Mouse (Mus musculus) kidney, postnatal 25 days (tissue): ENCODE results near the gene Krt80.
A peak's percentile ranks its signal among the peaks of the same experiment; 100 is the strongest.

Experiments used
- DNase-seq, 2 experiments: peaks; one replicate each; pipeline ENCODE4 v3.0.0; 2021; ENCODE audit warnings: mixed read lengths in 2 of 2

The Krt80 gene

DNA sequence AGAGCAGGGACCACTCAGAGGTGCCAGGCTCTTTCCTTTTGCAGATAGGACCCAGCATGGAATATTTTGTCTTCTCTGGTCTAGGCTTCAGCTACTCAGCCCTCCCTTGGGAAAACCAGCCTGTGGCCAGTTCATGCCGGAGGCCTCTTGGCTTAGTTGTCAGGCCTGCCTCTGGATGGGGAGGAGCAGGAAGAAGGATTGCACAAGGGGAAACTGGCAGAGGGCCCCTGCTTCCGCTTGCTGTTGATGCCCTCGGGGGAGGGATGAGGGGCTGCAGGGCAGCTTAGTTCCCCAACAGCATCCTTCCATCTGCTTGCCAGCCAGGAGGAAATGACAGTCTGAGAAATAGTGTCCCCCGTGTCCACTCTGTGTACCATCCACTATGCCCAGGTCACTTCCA is 4.9 kb upstream of the Krt80 start:
- DNase-seq = peak; percentile 67 to 86

DNA sequence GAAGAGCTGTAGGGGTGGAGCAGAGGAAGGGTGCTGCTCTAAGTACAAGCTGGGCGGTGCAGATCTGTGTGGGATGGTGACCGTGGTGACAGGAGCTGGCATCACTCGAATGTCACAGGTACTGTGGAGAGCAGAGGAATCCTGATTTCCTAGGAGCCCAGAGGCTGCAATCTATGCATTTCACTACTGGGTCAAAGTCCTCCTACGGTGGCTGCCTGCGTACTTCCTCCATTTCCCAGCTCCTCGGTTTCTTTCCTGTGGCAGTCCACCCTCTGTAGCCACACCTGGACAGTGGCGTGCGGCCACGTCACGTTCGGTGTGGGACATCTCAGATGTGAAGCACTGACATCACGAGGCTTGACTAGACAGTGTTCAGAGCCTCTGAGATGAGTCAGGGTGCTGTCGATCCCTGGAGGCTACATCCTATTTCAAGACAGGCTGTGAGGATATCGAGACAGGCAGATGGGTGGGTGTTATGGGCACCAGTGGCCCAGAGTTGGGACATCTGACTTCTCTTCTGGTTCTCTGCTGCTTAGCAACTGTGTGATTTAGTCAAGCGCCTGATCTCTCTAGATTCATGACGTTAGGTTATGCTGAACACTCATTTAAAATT is 3.4 kb upstream of the Krt80 start:
- no peak for DNase-seq

DNA sequence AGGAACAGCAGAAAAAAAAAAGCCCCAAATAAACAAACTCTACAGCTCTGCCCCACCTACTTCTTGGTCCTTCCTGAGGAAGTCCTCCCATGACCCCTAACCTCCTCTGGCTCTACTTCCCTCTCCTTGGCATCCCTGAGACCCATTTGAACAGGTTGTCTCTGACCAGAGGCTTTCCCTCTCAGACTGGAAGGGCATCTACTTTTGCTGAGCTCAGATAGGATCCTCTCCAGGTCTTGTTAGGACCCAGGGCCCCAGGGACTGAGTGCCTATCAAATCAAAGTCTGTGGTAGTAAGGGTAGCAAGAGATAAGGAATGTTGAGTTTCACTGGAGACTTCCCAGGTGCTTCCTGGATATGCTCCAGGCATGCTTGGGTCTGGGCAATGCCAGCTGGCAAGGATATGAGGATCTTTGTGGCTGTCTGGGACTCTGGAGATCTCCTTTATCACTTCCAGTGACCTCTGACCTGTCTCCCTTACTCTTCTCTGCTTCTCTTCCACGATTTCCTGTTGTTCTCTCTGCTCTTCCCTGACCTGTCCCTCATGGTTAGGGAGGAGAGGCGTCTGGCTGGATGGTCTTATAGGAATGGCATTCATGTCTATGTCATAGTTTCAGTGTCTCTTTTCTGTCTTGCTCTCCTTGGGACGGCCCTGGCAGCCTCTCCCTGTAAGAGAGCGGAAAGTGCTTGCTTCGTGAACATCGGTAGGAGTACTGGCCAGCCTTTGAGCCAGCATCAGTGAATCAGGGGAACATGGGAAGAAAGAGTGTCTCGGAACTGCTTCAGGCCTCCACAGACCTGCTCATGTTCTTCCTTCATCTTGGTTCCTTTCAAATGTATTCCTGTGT is 2.4 kb upstream of the Krt80 start:
- peak; percentile 54 to 64 for DNase-seq

DNA sequence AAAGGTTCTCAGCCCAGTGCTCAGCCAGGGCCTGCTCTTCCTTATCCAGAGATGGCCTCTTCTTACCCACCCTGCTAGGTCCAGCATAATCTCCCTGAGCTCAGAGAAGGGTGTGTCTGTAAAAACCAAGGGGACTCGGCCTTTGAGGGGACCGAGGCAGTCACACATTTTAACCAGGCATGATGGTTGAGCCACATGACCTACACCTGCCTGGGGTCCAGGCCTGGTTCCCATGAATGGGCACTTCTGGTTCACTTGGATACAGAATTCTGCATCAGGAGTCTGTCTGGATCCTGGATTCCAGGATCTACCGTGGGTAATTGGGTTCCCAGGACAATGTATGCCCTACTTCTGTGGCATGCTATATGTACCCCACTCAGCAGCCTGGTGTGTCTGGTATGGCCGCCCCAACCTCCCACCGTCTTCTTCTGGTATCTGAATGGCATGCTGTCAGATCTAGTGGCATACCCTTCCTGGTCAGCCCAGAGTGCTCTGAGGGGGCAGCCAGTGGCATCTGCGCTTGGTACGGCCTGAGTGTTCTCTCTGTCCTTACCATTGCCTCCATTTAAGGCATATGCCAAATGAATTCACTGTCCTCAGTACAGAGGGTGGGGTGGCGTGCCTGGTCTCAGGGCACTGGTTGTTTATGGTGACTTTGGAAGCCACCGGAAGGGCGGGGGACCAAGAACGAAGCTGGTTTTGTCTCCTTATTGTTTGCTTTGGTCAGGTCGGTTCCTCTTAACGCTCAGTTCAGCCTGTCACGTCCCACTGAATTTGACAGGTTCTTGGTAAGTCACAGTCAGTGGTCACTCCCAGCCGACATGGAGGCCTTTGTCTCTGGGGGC is 1.4 kb upstream of the Krt80 start:
- DNase-seq = peak; percentile 47 to 74

DNA sequence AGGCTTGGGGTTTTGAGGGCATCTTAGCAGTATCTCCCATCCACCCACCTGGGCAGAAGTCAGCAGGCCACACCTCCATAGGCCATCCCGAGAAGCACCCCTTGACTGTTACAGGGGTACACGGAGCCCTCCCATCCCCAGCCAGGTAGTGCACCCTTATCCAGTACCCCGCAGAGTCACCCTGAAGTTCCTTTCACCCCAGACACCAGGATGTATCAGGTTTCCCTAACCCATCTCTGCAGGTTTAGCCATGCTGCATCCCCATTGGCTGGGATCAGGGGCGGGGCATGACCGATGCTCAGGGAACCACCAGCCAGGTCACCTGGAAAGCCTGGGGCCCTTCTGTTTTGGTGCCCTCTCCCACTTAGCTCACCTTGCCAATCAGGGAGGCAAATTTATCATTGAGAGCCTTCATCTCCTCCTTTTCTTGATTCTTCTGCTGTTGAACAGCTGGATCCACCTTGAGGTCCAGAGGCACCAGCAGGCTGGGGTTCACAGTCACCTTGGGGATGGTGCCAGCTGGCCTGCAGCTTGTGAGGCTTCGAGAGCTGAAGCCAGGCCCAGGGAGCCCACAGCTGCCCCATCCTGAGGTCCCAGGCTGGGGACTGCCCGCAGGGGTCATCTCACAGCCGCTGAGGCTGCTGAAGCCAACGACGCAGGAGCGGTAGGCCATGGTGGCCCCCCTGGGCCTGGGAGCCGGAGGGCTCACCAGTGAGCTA is 421 bp downstream of the Krt80 start:
- peak in 1 of 2 experiments; percentile 54 for DNase-seq

DNA sequence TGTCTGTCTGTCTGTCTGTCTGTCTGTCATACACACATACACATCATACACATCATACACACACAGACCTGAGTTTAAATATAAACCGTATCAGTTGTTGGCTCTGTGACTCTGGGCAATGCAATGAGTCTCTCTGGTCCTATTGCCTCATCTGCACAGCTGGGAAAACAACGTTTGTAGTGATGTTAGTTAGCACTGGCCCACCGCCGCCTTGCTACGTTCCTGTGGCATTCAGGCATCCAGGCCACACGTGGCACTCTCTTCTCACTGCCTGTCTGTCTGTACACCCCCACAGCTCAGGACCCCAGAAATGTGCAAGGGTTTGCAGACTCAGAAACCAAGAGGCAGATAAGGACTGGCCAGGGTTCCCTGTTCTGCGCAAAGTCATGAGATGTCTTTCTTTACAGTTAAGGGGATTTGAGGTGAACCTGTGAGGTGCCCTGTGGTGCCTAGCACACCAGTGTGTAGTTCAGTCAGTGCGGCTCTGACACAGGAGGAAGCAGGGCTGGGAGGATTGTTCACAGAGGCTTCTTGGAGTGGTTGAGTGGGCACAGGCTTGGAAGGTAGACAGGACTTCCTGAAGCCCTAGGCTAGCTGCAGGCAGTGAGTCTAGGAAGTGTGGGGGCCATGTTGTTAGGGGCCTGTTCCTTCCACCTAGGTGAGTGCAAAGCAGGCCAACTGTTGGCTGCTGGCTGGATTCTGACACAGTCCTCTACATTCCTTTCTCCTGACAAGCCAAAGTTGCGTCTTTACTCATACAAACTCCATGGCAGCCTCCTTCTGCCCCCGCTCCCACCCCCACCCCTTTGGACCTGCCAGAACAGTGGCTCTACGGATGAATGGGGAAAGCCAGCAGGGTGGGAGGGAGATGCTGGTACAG is 1.2 kb downstream of the Krt80 start:
- DNase-seq = no peak

DNA sequence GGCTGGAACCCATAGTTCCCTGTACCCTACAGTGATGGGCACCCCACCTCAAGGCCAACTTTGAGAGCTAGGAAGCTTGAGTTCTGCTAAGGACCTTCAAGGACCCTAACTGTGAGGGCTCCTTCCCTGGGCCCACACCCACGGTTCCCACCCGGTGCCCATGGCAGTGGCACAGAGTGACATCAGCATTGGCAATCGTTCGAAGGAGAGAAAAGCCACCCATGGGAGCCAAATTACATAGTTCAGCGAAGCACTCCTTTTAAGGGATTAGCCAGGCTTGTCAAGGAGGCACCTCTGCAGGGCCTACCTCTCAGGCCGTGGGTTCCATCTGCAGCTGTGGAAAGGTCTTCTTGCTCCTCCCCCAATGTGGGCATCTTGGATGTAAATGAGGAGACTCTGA is 1.9 kb downstream of the Krt80 start:
- DNase-seq = no peak

DNA sequence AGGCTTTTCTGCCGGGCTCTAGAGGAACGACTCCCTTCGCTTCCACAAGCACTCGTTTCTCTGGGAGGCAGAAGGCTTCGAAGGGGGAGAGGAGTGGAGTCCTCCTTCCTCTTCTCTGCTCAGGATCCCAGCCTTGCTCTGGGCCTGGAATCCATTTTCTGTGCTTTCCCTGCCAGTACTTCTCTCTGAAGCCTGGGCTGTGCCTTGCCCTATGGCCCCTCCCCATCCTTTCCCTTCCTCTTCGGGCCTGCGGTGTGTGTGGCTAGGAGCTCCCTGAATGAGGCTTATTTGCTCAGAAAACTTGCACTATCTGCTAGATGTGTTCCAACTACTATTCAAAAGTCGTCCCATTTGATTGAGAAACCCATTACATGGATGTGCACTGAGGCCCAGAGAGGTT is 2.5 kb downstream of the Krt80 start:
- DNase-seq = no peak

DNA sequence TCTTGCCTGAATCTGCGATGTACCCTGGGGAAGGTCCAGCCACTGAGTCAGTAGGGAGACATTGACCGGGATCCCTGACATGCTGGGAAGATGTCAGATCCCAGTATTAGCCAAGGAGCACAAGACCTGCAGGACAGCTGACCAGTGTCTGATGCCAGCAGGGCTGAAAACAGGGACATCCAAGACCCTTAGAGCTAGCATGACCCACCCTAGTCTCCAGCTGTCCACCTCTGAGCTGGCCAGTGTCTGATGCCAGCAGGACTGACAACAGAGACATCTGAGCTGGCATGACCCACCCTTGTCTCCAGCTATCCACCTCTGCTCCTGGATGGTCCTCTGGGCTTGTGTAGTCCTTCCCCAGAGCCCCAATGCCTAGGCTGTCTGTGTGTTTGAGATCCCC is 3.0 kb downstream of the Krt80 start:
- no peak for DNase-seq

DNA sequence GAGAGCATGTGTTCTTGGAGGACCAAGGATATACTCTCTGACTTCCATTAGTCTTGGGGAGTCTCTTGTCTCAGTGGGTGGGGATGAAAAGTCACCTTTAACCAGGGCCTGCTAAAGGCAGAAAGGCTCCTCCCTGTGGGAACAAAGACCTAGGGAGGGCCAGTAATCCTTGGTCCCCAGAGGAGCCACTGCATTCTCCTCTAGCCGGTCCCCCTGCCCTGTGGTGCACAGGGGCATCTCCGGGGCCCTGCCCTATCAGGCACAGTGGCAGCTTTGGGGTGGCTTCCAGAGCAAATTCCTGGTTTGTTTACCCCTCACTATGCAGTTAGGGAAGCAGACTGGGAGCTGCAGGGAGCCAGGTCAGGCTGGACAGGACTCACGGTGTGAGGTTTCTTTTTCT is 3.5 kb downstream of the Krt80 start:
- DNase-seq = no peak

DNA sequence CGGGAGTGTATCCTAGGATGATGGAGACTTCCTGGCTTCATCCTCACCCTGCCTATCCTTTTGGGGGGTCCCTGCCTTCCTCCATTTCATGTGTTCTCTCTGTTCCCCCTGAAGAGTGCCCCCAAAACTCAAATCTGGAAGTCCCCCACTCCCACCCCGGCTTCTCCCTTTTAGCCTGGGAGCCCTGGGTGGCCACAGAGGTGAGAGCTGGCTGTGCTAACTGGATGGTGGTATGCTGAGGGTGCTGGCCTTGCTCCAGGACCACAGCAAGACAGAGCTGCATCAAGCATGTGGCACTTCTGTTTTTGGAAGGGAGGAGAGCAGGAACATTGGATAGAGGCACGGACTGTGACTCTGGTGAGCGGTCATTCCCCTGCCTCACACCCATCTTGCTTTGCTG is 4.2 kb downstream of the Krt80 start:
- DNase-seq = no peak

DNA sequence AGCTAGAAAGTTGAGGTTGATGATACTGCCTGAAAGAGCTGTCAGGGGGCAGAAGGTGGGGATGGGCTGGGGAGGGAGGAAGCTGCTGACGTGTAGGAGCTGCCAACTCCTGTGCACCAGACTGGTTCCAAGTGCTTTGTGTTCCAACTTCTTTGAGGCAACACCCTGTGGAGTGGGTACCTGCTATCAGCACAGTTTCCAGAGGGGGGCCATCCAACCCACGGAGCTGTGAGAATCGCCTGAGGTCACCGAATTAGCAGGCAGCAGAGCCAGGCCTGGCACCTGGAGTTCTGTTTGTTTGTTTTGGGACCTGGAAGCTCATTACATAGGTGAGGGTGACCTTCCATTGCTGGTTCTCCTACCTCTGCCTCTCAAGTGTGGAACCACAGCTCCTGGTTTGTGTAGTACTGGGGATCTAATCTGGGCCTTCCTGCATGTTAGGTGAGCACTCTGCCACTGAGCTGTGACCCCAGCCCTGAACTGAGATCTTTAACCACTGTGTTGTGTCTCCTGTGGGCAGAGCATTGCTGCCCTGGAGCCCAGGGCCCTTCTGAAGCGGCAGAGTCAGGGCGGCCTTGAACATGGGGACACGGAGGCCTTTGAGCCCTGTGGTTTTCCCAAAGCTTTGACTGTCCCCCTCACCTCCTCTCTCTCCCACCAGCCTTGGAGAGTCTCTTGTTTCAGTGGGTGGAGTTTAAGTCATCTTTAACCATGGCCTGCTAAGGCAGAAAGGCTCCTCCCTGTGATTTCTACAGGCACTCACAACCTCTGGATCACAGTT is 4.9 kb downstream of the Krt80 start:
- DNase-seq = peak; percentile 40 to 69

DNA sequence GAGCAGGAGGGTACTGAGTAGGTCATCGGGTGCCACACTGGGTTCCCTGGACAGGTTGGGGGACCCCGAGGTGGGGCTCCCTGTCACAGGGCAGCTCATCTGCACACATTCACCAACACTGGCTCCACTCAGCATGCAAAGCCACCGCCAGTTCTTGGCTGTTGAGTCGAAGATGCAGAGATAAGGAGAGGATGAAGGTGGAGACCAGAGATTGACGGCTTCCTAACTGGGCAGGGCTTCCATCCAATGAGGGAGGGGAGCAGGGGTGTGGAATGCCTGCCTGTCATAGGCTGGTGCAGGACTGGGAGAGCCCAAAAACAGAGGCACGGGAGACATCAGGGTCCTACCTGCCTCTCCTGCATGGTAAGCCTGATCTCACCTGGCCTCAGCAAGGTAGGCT is 5.5 kb downstream of the Krt80 start:
- no peak for DNase-seq

DNA sequence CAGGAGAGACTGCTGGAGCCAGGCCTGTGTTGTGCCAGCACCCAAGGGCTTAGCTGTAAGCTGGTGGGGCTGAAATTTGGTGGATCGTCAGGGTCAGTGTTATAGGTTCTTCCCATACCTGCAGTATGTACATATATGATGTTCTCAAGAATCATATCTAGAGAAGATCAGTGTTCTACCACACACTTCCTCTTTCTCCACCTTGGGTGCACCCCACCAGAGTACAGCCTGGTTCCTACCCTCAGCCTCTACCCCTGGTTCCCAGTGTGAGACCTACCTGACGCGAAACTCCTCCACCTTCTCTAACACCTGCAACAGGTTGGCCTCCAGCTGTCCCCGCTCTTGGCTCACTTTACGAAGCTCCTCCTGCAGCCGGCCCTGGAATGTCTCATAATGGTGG is 6.0 kb downstream of the Krt80 start:
- DNase-seq = no peak

DNA sequence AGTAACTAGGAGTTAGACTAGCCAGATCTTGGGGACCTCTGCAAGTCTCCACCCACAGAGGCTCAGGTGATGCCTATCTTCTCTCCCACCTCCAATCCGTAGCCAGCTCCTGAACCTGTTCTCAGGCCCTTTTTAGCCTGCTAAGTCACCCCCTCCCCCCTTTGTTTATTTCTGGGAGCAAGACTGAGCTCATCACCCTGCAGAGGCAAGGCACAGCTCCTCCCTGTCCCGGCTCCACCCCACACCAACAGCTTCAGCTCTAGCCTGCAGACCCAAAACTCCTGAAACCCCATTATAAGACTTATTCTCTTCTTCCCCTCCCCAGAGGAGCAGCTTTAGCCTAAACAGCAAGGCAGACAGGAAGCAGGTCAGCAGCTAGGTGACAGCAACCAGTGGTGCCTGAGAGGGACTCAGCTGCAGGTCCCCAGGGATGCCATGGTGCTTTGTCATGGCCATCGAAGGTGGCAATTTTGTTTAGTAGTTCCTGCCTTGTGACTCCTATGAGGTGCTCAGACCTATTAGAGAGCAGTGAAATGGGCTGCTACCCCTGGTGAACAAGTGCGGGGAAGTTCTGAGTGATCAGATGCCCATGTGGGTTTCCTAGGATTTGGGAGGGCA is 7.5 kb downstream of the Krt80 start:
- no peak for DNase-seq

DNA sequence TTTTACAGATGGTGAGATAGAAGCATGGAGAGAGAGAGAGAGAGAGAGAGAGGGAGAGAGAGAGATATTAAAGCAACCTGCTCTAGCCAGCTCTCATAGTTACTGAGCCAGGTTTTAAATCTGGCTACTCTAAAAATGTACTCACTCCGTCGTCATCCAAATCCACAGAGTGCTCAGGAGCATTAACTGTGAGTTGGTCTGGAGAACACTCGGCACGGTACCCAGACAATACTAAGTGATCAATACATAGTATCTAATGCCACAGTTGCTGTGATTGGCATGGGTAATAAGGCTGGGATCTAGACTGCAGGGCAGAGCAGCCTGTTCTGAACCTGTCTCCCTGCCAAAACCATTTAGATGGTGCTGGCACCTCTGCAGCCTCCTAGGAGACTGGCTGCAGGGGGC is 14.6 kb downstream of the Krt80 start:
- no peak for DNase-seq

DNA sequence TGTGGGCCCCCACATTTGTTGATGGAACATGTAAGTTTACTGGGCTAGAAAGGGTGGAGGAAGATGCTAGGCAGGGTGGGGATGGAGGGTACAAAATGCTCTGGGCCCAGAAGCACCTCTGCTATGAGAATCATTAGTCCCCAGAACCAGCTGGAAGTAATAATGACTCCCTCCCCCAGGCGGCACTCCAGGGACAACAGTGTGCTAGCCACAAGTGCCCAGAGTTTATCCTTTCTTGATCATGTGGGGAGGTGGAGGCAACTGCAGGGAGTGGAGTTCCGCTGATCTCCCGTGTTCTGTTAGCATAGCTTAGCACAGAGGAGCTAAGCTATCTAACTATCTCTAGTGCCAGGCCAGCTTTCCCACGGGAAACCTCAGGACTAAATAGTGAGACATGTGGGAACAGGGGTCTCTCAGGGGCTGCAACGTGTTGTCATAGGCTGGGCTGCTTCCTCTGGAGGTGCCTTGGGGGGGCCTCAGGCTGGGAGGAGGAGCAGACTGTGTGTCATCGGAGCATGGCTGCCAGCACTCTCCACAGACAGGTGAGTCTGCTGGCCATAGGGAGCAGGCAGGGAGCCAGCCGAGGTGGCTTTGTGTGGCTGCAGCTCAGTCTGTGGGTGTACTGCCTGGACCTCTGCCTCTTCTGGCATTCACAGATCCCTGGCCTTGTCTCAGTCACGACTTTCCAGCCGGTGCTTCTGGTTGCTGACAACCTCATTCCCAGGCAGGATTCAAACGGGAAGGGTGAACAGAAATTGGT is 17.1 kb downstream of the Krt80 start:
- no peak for DNase-seq

DNA sequence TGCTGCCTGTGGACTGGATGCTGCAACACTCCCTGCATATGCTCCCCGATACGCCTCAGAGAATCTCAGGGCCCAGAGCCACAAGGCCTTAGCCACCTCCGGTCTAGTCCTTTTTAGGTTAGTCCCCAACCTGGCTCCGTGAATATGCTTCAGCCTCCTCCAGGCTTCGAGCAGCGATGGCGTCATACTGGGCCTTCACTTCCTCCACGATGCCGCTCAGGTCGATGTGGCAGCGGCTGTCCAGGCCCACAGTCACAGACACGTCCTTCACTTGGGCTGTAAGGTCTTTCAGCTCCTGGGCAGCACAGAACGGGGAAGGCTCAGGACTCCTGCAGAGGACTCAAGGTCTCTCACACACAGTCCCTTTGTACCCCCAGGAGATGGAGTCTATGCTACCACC is 17.9 kb downstream of the Krt80 start:
- no peak for DNase-seq

DNA sequence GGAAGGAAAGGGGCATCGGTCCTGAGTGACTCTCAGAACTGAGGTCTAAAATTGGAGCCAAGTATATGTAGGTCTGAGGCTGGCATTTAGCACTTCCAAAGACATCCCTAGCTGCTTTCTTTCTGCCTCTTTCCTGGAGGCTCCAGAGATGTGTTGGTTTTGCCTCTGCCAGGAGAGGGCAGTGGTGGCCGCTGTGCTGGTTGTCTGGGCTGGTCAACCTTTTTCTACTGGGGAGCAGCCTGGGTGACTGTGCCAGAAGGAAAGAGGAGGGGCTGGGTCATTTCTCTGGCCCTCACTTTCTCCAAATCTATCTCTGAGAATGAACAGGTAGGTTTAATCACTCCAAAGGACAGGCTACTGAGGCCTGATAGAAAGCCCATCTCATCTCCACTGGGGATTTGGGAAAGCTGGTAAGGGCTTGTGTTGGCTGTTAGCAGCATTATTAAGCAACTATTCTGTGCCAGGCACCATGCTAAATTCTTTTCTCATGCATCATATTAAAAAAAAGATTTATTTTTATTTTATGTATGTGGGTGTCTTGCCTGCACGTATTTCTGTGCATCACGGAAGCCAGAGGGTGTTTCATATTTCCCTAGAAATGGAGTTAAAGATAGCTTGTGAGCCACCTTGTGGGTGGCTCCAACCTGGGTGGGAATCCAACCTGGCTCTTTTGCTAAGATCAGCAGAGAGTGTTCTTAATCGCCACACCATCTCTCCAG is 28.0 kb downstream of the Krt80 start:
- peak in 1 of 2 experiments; percentile 64 for DNase-seq
